Mouse (Mus musculus): ENCODE measurements around the gene Ttc26.
"Not testable (repeated sequence)": the region's sequence is repeated elsewhere in the genome, so short reads cannot be mapped to it uniquely, and the experiment has no call there.

The Ttc26 gene

GRCm38 (mm10) chr6:38356661-38357433, 24.4 kb upstream of the Ttc26 start:
- DNase-seq = not testable (repeated sequence)

GRCm38 (mm10) chr6:38357603-38358252, 23.5 kb upstream of the Ttc26 start:
- DNase-seq = no peak

GRCm38 (mm10) chr6:38358253-38359027, 22.8 kb upstream of the Ttc26 start:
- DNase-seq = no peak

GRCm38 (mm10) chr6:38359044-38359735, 22.1 kb upstream of the Ttc26 start:
- not testable (repeated sequence) for DNase-seq

- DNase-seq = peak; percentile 14
Measured at GRCm38 (mm10) chr6:38359736-38360499, 21.4 kb upstream of the Ttc26 start.

- no peak for DNase-seq
Measured at GRCm38 (mm10) chr6:38361065-38361464, 20.2 kb upstream of the Ttc26 start.

- DNase-seq = no peak
Measured at GRCm38 (mm10) chr6:38361937-38362336, 19.3 kb upstream of the Ttc26 start.

- DNase-seq = no peak
Measured at GRCm38 (mm10) chr6:38363370-38363769, 17.9 kb upstream of the Ttc26 start.

GRCm38 (mm10) chr6:38364121-38364520, 17.1 kb upstream of the Ttc26 start:
- no peak for DNase-seq

- DNase-seq = no peak
Measured at GRCm38 (mm10) chr6:38369945-38370344, 11.3 kb upstream of the Ttc26 start.

GRCm38 (mm10) chr6:38374271-38374670, 7.0 kb upstream of the Ttc26 start:
- no peak for DNase-seq

- no peak for DNase-seq
Measured at GRCm38 (mm10) chr6:38380764-38381128, 523 bp upstream of the Ttc26 start.

GRCm38 (mm10) chr6:38389671-38390070, 8.4 kb downstream of the Ttc26 start:
- DNase-seq = peak; percentile 23

GRCm38 (mm10) chr6:38432457-38432856, 51.2 kb downstream of the Ttc26 start:
- DNase-seq = peak; percentile 5

- DNase-seq = peak; percentile 99
Measured at GRCm38 (mm10) chr6:38433261-38434033, 52.2 kb downstream of the Ttc26 start, which contains the start of gene Ubn2. Gene Ubn2, plus strand, starts transcription at chr6:38433950.

GRCm38 (mm10) chr6:38434055-38435023, 53.1 kb downstream of the Ttc26 start:
- DNase-seq = peak; percentile 64

GRCm38 (mm10) chr6:38443842-38444241, 62.6 kb downstream of the Ttc26 start:
- no peak for DNase-seq

- DNase-seq = no peak
Measured at GRCm38 (mm10) chr6:38448295-38448694, 67.0 kb downstream of the Ttc26 start.

GRCm38 (mm10) chr6:38453049-38453448, 71.8 kb downstream of the Ttc26 start:
- DNase-seq = no peak

GRCm38 (mm10) chr6:38456425-38456824, 75.2 kb downstream of the Ttc26 start:
- DNase-seq = not testable (repeated sequence)
